Mouse (Mus musculus) lung, postnatal 0 days (tissue): ENCODE results near the gene Agr2.

Source experiments
- CTCF ChIP-seq: IDR thresholded peaks from 2 replicates; pipeline ENCODE4 v1.5.1; 2016; ENCODE audit warnings: antibody characterized with exemption, mild to moderate bottlenecking
- EP300 ChIP-seq: IDR thresholded peaks from 2 replicates; pipeline ENCODE4 v1.6.1; 2016; ENCODE audit warnings: antibody characterized with exemption, mild to moderate bottlenecking, control low read depth

DNA sequence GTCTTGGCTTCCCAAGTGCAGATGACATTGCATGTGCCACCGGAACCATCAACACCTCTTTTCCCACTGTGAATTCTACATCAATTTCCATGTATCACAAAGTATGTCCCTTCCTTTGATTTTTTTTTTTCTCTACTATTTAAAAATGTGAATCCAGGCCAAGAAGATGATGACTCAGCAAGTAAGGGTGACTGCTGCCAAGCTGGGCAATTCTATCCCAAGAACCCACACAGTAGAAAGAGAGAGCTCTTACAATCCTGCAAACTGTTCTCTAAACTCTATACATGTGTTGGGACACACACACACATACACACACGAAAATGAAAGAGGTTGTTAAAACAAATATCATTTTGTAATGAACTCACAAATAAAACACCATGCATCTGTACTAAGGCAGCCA is 34.5 kb downstream of the Agr2 start:
- TF ChIP-seq EP300, result no peak
- TF ChIP-seq CTCF, result no peak
